Mouse (Mus musculus): Measurements from ENCODE around the gene Usp6nl.

- TF ChIP-seq EP300 (IDR thresholded peaks at IDR 0.05; ENCODE audit: low read depth) (no peak), CTCF (IDR thresholded peaks at IDR 0.05; ENCODE audit: low read depth) (no peak)
Observed at GRCm38 (mm10) chr2:6391261-6391660, 68.8 kb downstream of the Usp6nl start.
